Mouse (Mus musculus) intestine, postnatal 0 days (tissue): ENCODE data around the gene Rhoq. TPM values are rescaled to one million over a fixed set of nuclear protein-coding genes. Genes with fewer than 3 reads are reported as not detected.

ENCODE experiments used
- ATAC-seq: fragments of 200-750 bp; cut with Nextera tagmentation; 2 replicates; pipeline ENCODE4 v1.8.0; 2017; ENCODE audit warnings: mild to moderate bottlenecking, moderate TSS enrichment, moderate library complexity
- H3K27ac ChIP-seq: fragments of 300-500 bp; sonication (generic); 2 replicates; pipeline ENCODE4 v1.5.1; 2014; ENCODE audit warnings: mild to moderate bottlenecking, low read depth, low read length, moderate library complexity
- H3K27me3 ChIP-seq: fragments of 300-500 bp; sonication (generic); replicated peaks from 2 replicates; pipeline ENCODE4 v1.6.1; 2014; ENCODE audit warnings: low read length, mixed read lengths; ENCODE audit not compliant: control insufficient read depth, insufficient read depth
- H3K36me3 ChIP-seq: fragments of 300-500 bp; sonication (generic); 2 replicates; pipeline ENCODE4 v1.6.1; 2014; ENCODE audit warnings: mild to moderate bottlenecking, moderate library complexity; ENCODE audit not compliant: control insufficient read depth, insufficient read depth
- H3K4me1 ChIP-seq: fragments of 300-500 bp; sonication (generic); replicated peaks from 2 replicates; pipeline ENCODE4 v1.6.1; 2014; ENCODE audit warnings: antibody characterized with exemption, low read length, mixed read lengths; ENCODE audit not compliant: control insufficient read depth, insufficient read depth
- H3K4me2 ChIP-seq: fragments of 300-500 bp; sonication (generic); replicated peaks from 2 replicates; pipeline ENCODE4 v1.6.1; 2014; ENCODE audit warnings: low read depth, mild to moderate bottlenecking, moderate library complexity
- H3K4me3 ChIP-seq: fragments of 300-500 bp; sonication (generic); 2 replicates; pipeline ENCODE4 v1.5.1; 2014; ENCODE audit warnings: low read depth, low read length
- H3K9ac ChIP-seq: fragments of 300-500 bp; sonication (generic); 2 replicates; pipeline ENCODE4 v1.6.1; 2014; ENCODE audit warnings: mild to moderate bottlenecking, low read depth, low read length
- H3K9me3 ChIP-seq: fragments of 300-500 bp; sonication (generic); 2 replicates; pipeline ENCODE4 v1.6.1; 2016; ENCODE audit warnings: mixed run types; ENCODE audit not compliant: control insufficient read depth
- CTCF ChIP-seq: sonication (generic); IDR thresholded peaks from 2 replicates; pipeline ENCODE4 v1.5.1; 2016; ENCODE audit warnings: low read depth, mild to moderate bottlenecking, control low read depth, antibody characterized with exemption, moderate library complexity
- WGBS: fragments of 180-500 bp; shearing (Covaris S2); extraction: QIAGEN DNeasy Blood & Tissue Kit; methylation state at CpG from one replicate; pipeline ENCODE4 v1.1.7; 2014; 5-methylcytosine and 5-hydroxymethylcytosine counted together
- polyA plus RNA-seq: library from polyadenylated mRNA; unstranded; fragments of >200 nt; fragmentation: Nextera tagmentation; extraction: Ambion mirVana; gene quantifications from 2 replicates; pipeline ENCODE4 v1.2.1, GENCODE M21; 2015

Rhoq gene
- 7.3 and 7.6 TPM in 2 replicates for polyA plus RNA-seq

GRCm38 (mm10) chr17:86962894-86963585, at the start of gene Rhoq:
Gene Rhoq (plus strand): TSS chr17:86963082.
- Histone ChIP-seq H3K4me1 (0 out of 2 replicates have a peak, but pooled peaks cover 3% of the 10 kb centered on the region), H3K27ac (peak within 1 kb of the TSS; percentile 88), H3K9me3 (no peaks in the 10 kb centered on the region), H3K36me3 (no peaks in the 10 kb centered on the region), H3K4me3 (peak within 1 kb of the TSS; percentile 75), H3K4me2 (peak within 1 kb of the TSS; percentile 96), H3K9ac (peak within 1 kb of the TSS; percentile 81), H3K27me3 (no peaks in the 10 kb centered on the region)
- under 1% methylated on average over 79 of the region's 86 CpGs for WGBS
- peak; percentile 76 for ATAC-seq
- TF ChIP-seq CTCF = no peak

- 74% methylated on average over 4 of the region's 4 CpGs for WGBS
- TF ChIP-seq CTCF = peak; percentile 49
- no peaks in the 10 kb centered on the region for H3K36me3 ChIP-seq
These were observed 47.3 kb upstream of the Rhoq start for GRCm38 (mm10) chr17:86915540-86915939.

DNA sequence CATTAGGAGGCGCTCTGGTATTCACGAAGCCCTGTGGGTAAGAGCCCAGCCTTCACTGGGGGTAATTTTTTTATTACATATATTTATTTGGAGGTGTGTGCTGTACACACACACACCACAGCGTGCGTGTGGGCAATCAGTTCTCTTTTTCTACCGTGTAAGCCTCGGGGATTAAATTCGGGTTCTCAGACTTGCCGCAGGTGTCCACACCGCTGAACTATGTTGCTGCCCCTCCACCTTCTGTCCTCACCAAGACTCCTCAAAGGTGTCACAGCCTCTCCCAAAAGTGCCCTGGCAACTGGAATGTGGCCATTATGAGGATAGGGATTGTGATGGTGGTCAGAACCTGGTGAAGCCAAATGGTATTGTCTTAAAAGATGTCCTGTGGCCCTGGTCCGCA, 45.8 kb upstream of the Rhoq start, which contains the start of gene Tmem247:
Gene Tmem247 (plus strand): TSS at position 301 of the 400 bp plus-strand sequence.
- no peaks in the 10 kb centered on the region for H3K9me3 ChIP-seq
- no peaks in the 10 kb centered on the region for H3K4me1 ChIP-seq
- H3K27me3 ChIP-seq = no peaks in the 10 kb centered on the region
- no peak within 1 kb of the TSS for H3K4me2 ChIP-seq
- ATAC-seq = no peak
- 88% methylated on average over 10 of the region's 10 CpGs for WGBS
- H3K36me3 ChIP-seq = no peaks in the 10 kb centered on the region
- no peak for TF ChIP-seq CTCF
- H3K27ac ChIP-seq = no peak within 1 kb of the TSS
- H3K4me3 ChIP-seq = no peak within 1 kb of the TSS
- H3K9ac ChIP-seq = no peak within 1 kb of the TSS

More at GRCm38 (mm10) chr17:86915540-86915939, 47.3 kb upstream of the Rhoq start:
- Histone ChIP-seq H3K4me1 (no peaks in the 10 kb centered on the region), H3K4me3 (no peak overlapping the region), H3K27me3 (no peaks in the 10 kb centered on the region), H3K9me3 (no peaks in the 10 kb centered on the region), H3K4me2 (no peak overlapping the region), H3K27ac (no peak overlapping the region), H3K9ac (no peak overlapping the region)
- ATAC-seq = no peak

DNA sequence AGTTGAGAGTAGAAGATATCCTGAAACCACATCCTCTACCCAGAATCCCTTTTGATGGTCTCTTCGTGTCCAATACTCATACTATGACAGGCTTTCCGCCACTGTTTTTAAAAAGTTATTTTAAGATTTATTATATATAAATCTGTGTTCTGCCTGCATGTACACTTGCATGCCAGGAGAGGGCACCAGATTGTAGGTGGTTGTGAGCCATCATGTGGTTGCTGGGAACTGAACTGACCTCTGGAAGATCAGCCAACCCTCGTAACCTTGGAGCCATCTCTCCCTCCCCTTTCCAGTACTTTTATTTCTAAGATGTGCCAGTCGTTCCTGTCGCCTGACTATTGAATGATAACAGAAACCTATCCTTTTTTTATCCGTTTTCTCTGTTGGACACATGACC, 44.1 kb upstream of the Rhoq start:
- no peak overlapping the region for H3K27ac ChIP-seq
- no peaks in the 10 kb centered on the region for H3K27me3 ChIP-seq
- H3K9me3 ChIP-seq = no peaks in the 10 kb centered on the region
- H3K9ac ChIP-seq = no peak overlapping the region
- H3K4me2 ChIP-seq = no peak overlapping the region
- WGBS = 69% methylated on average over 6 of the region's 6 CpGs
- no peak overlapping the region for H3K4me3 ChIP-seq
- no peaks in the 10 kb centered on the region for H3K4me1 ChIP-seq
- no peak for ATAC-seq
- H3K36me3 ChIP-seq = no peaks in the 10 kb centered on the region
- TF ChIP-seq CTCF = peak; percentile 79

DNA sequence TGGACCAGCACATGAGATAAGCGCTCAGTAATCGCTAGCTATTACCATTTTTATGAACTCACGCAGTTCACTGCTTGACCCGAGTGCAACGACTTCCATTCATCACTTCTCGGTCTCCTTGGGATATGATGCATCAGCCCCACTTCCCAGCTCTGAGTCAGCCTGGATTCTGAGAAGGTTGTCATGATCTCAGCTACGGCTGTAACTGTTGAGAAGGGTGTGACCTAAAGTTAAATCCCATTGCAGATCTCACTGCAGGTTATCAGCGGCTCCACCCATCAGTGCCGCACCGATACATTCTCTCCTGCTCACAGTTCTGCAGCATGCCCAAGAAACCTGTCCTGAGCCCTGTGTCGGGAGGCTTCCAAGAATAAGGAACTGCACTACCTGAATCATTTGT, 43.2 kb upstream of the Rhoq start:
- Histone ChIP-seq H3K27ac (no peak overlapping the region), H3K4me2 (no peak overlapping the region), H3K9me3 (no peaks in the 10 kb centered on the region), H3K27me3 (no peaks in the 10 kb centered on the region), H3K4me1 (no peaks in the 10 kb centered on the region), H3K9ac (no peak overlapping the region), H3K36me3 (no peaks in the 10 kb centered on the region), H3K4me3 (no peak overlapping the region)
- ATAC-seq = peak; percentile 52; the same call in 1 of the 2 replicates
- TF ChIP-seq CTCF = no peak
- 51% methylated on average over 11 of the region's 11 CpGs for WGBS

DNA sequence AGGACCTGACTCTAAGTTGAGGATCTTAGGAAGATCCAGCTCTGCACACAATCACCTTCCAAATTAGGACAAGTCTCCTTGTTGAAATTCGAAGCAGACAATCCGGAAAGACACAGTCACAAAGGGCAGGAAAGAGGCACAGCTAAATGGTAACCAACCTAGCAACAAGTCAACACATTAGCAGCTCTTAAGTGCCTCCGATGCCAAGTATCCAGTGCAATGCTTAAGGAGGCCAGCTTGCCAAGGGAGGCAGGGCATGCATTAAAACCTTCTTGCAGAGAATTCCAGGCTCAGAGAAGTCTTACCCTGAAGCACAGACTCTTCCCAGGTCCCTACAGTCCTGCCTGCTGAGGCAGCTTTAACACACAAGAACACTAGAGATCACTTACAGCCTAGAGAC, 38.2 kb upstream of the Rhoq start:
- 69% methylated on average over 3 of the region's 3 CpGs for WGBS
- Histone ChIP-seq H3K9me3 (no peaks in the 10 kb centered on the region), H3K4me1 (no peaks in the 10 kb centered on the region), H3K36me3 (no peaks in the 10 kb centered on the region), H3K27ac (no peak overlapping the region), H3K4me2 (no peak overlapping the region), H3K9ac (no peak overlapping the region), H3K4me3 (no peak overlapping the region), H3K27me3 (no peaks in the 10 kb centered on the region)
- TF ChIP-seq CTCF = no peak
- no peak for ATAC-seq
